Mouse (Mus musculus) lung, embryonic 15.5 days (tissue): ENCODE data around the gene Klrb1. TPM values are rescaled to one million over a fixed set of nuclear protein-coding genes. Genes with fewer than 3 reads are reported as not detected.

Experiments
- ATAC-seq: fragments of 200-750 bp; cut with Nextera tagmentation; 2 replicates; pipeline ENCODE4 v1.8.0; 2017; ENCODE audit warnings: moderate number of reproducible peaks, borderline replicate concordance; ENCODE audit not compliant: low FRiP score, low TSS enrichment; ENCODE audit errors: extremely low read depth
- H3K27ac ChIP-seq: fragments of 300-500 bp; sonication (generic); 2 replicates; pipeline ENCODE4 v1.5.1; 2015; ENCODE audit warnings: moderate library complexity, mild to moderate bottlenecking, inconsistent platforms
- H3K27me3 ChIP-seq: fragments of 300-500 bp; sonication (generic); 2 replicates; pipeline ENCODE4 v1.6.1; 2015; ENCODE audit warnings: inconsistent platforms
- H3K36me3 ChIP-seq: fragments of 300-500 bp; sonication (generic); 2 replicates; pipeline ENCODE4 v1.6.1; 2015; ENCODE audit warnings: inconsistent platforms
- H3K4me1 ChIP-seq: fragments of 300-500 bp; sonication (generic); 2 replicates; pipeline ENCODE4 v1.6.1; 2015; ENCODE audit warnings: inconsistent platforms
- H3K4me2 ChIP-seq: fragments of 300-500 bp; sonication (generic); 2 replicates; pipeline ENCODE4 v1.6.1; 2015; ENCODE audit warnings: inconsistent platforms, mild to moderate bottlenecking, moderate library complexity
- H3K4me3 ChIP-seq: fragments of 300-500 bp; sonication (generic); 2 replicates; pipeline ENCODE4 v1.5.1; 2015; ENCODE audit warnings: mild to moderate bottlenecking, inconsistent platforms
- H3K9ac ChIP-seq: fragments of 300-500 bp; sonication (generic); 2 replicates; pipeline ENCODE4 v1.6.1; 2015; ENCODE audit warnings: inconsistent platforms
- H3K9me3 ChIP-seq: fragments of 300-500 bp; sonication (generic); 2 replicates; pipeline ENCODE4 v1.6.1; 2016; ENCODE audit warnings: inconsistent platforms
- WGBS: fragments of 180-500 bp; shearing (Covaris S2); methylation state at CpG from one replicate; pipeline ENCODE4 v1.1.7; 2015; 5-methylcytosine and 5-hydroxymethylcytosine counted together
- polyA plus RNA-seq: library from polyadenylated mRNA; unstranded; fragments of >200 nt; fragmentation: Nextera tagmentation; extraction: Ambion mirVana; gene quantifications from 2 replicates; pipeline ENCODE4 v1.2.1, GENCODE M21; 2015

The Klrb1 gene
- polyA plus RNA-seq, 1 experiment from 2014 or later: not detected

DNA sequence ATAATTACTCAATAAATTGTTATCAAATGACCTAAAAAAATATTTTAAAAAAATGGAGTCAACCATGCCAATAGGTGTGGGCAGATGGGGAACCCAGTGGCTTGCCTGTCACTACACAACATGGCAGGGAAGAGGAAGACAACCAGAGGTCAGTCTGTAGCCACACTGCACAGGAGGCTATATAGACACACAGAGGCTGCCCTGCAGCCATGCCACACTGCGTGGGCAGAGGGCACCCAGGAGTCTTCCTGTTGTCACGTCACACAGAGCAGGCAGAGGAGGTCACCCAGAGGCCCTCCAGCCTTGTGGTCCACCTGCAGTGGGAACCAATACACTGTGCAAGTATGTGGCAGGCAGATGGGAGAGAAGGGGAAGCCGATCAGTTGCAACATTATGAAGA, 21.2 kb downstream of the Klrb1 start:
- H3K36me3 ChIP-seq: no peaks in the 10 kb centered on the region

GRCm38 (mm10) chr6:128679574-128679973, 43.3 kb downstream of the Klrb1 start:
- Histone ChIP-seq H3K36me3 (no peaks in the 10 kb centered on the region), H3K4me1 (no peaks in the 10 kb centered on the region), H3K4me2 (no peak overlapping the region), H3K27ac (no peak overlapping the region), H3K27me3 (no peaks in the 10 kb centered on the region), H3K4me3 (no peak overlapping the region), H3K9ac (no peak overlapping the region), H3K9me3 (no peaks in the 10 kb centered on the region)
- ATAC-seq: no peak

More for the DNA sequence above, 21.2 kb downstream of the Klrb1 start:
- 82% methylated on average over 3 of the region's 3 CpGs for WGBS
- no peak overlapping the region for H3K4me2 ChIP-seq
- H3K27ac ChIP-seq: no peak overlapping the region
- H3K9ac ChIP-seq: no peak overlapping the region
- H3K9me3 ChIP-seq: no peaks in the 10 kb centered on the region
- H3K4me1 ChIP-seq: no peaks in the 10 kb centered on the region
- no peaks in the 10 kb centered on the region for H3K27me3 ChIP-seq
- ATAC-seq: no peak
- H3K4me3 ChIP-seq: no peak overlapping the region

DNA sequence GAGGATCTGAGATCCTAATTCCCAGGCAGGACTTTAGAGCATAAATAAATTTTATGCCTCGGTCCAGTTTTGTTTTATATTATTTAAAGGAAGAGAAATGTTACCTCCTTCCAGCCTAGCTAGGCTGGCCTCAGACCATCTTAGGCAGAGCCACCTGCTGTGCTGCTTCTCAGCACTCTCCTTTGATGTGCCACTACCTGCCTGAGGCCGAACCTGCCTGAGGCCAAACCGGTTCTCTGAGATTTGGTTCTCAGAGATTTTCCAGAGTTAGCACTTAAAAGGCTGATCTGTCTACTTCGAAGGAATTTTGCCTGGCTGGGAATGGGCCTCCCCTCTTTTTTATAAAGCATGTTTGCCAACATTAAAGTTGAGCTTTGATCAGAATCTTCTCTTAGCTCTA, 52.9 kb downstream of the Klrb1 start:
- no peaks in the 10 kb centered on the region for H3K36me3 ChIP-seq
- H3K27me3 ChIP-seq: no peaks in the 10 kb centered on the region
- H3K4me1 ChIP-seq: no peaks in the 10 kb centered on the region
- H3K4me3 ChIP-seq: no peak overlapping the region
- ATAC-seq: no peak
- WGBS: 40% methylated on average over 4 of the region's 4 CpGs
- H3K4me2 ChIP-seq: no peak overlapping the region
- no peak overlapping the region for H3K27ac ChIP-seq
- H3K9ac ChIP-seq: no peak overlapping the region
- no peaks in the 10 kb centered on the region for H3K9me3 ChIP-seq

DNA sequence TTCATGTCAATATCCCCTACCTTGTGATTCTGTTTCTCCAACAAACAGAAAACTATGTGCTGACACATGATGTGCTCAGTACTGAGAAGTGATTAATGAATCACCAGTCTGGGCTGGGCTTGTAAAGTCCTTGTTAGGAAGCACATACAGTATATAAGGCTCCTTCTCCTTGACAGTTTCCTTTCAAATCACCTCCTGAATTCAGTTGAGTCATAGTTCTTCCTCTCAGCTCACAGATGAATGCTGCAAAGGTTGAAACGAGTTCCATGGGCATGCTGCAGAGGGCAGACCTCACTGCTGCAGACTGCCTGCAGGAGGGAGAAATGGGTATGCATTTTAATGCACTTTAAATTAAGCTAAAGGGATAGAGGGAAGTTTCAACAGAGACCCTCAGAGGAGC, 60.7 kb downstream of the Klrb1 start, which contains the start of gene Clec2h:
Gene Clec2h (plus strand): TSS at position 180 of the 400 bp plus-strand sequence.
- H3K9me3 ChIP-seq: no peaks in the 10 kb centered on the region
- H3K4me1 ChIP-seq: no peaks in the 10 kb centered on the region
- ATAC-seq: no peak
- no peaks in the 10 kb centered on the region for H3K36me3 ChIP-seq
- H3K27ac ChIP-seq: no peak within 1 kb of the TSS
- no peak within 1 kb of the TSS for H3K4me2 ChIP-seq
- WGBS: 3% methylated on average over 1 of the region's 1 CpGs
- H3K4me3 ChIP-seq: no peak within 1 kb of the TSS
- no peak within 1 kb of the TSS for H3K9ac ChIP-seq
- no peaks in the 10 kb centered on the region for H3K27me3 ChIP-seq

DNA sequence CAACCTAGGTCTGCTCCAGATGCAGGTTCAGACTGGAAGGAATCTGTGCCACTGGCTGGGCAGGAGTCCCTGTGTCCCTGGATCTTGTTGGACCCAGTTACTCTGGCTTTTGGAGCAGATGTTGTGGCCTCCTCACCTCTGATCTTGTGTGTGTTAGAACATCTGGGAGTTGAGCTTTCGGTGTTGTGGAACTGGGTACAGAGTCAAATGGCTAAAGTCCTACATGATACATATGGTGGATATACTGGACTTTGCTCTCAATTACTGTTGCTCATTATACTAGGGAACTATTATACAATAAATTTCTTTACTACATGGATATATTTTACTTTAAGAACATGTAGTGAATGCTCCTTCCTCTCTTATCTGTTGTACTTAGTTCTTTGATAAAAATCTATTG, 61.6 kb downstream of the Klrb1 start:
- H3K36me3 ChIP-seq: no peaks in the 10 kb centered on the region
- H3K4me3 ChIP-seq: no peak overlapping the region
- no peaks in the 10 kb centered on the region for H3K9me3 ChIP-seq
- no peak overlapping the region for H3K27ac ChIP-seq
- no peak for ATAC-seq
- no peak overlapping the region for H3K4me2 ChIP-seq
- no peaks in the 10 kb centered on the region for H3K27me3 ChIP-seq
- WGBS: 80% methylated on average over 1 of the region's 1 CpGs
- no peaks in the 10 kb centered on the region for H3K4me1 ChIP-seq
- no peak overlapping the region for H3K9ac ChIP-seq

Other genes starting within 250 kb of the Klrb1 start
- gene Pzp, start 196.3 kb downstream of the Klrb1 start, polyA plus RNA-seq: 0.25 and 2.0 TPM in 2 replicates
- gene A2ml1, start 141.5 kb downstream of the Klrb1 start, polyA plus RNA-seq: 2.4 and 2.8 TPM in 2 replicates
- not detected in 2 replicates for gene Klrb1a, start 99.5 kb downstream of the Klrb1 start, polyA plus RNA-seq
- not detected in 2 replicates for gene Clec2h, start 60.7 kb downstream of the Klrb1 start, polyA plus RNA-seq
- gene Klrb1c, start 66.2 kb upstream of the Klrb1 start, polyA plus RNA-seq: 0.15 and 0.16 TPM in 2 replicates
- not detected in 2 replicates for gene Gm44511, start 103.3 kb upstream of the Klrb1 start, polyA plus RNA-seq
- gene Klrb1b, start 103.3 kb upstream of the Klrb1 start, polyA plus RNA-seq: 0.16 and 0.18 TPM in 2 replicates
- gene Clec2i, start 164.5 kb upstream of the Klrb1 start, polyA plus RNA-seq: 0.24 and 0.32 TPM in 2 replicates
- 0.83 and 1.4 TPM in 2 replicates for gene BC035044, start 168.1 kb upstream of the Klrb1 start, polyA plus RNA-seq
- 0.16 TPM in 1 of 2 replicates, not detected in the other for gene Clec2g, start 211.3 kb upstream of the Klrb1 start, polyA plus RNA-seq